Mouse (Mus musculus) heart, adult 2 months (tissue): ENCODE results near the gene Ndufa3. TPM values are rescaled to one million over a fixed set of nuclear protein-coding genes. Genes with fewer than 3 reads are reported as not detected.

Experiments used
- DNase-seq, 2 experiments: peaks; one replicate each; pipeline ENCODE4 v3.0.0; 2021
- H3K27ac ChIP-seq: fragments of 200-600 bp; 2 replicates; pipeline ENCODE4 v1.8.1; 2022
- H3K27me3 ChIP-seq: fragments of 200-500 bp; 2 replicates; pipeline ENCODE4 v1.6.1; 2012; ENCODE audit warnings: mild to moderate bottlenecking, low read length, inconsistent platforms, mixed read lengths; ENCODE audit not compliant: control insufficient read depth, insufficient read depth
- H3K36me3 ChIP-seq: fragments of 200-500 bp; 2 replicates; pipeline ENCODE4 v1.6.1; 2012; ENCODE audit warnings: low read length, inconsistent platforms; ENCODE audit not compliant: control insufficient read depth, insufficient read depth
- H3K4me1 ChIP-seq: fragments of 200-500 bp; 2 replicates; pipeline ENCODE4 v1.6.1; 2011; ENCODE audit warnings: low read length; ENCODE audit not compliant: control insufficient read depth, insufficient read depth
- H3K4me3 ChIP-seq: fragments of 200-600 bp; 2 replicates; pipeline ENCODE4 v1.8.1; 2022
- H3K79me2 ChIP-seq: fragments of 200-500 bp; replicated peaks from 2 replicates; pipeline ENCODE4 v1.6.1; 2012; ENCODE audit warnings: mild to moderate bottlenecking, inconsistent platforms, low read length, moderate library complexity, mixed read lengths; ENCODE audit not compliant: control insufficient read depth, insufficient read depth
- H3K9ac ChIP-seq: fragments of 200-500 bp; 2 replicates; pipeline ENCODE4 v1.6.1; 2012; ENCODE audit warnings: low read depth, mild to moderate bottlenecking, control low read depth, inconsistent platforms, low read length, mixed read lengths
- CTCF ChIP-seq: fragments of 200-600 bp; IDR thresholded peaks from 2 replicates; pipeline ENCODE4 v1.8.1; 2022; ENCODE audit warnings: antibody characterized with exemption, mild to moderate bottlenecking, moderate library complexity
- EP300 ChIP-seq: fragments of 200-500 bp; IDR thresholded peaks from 2 replicates; pipeline ENCODE4 v1.6.1; 2011; ENCODE audit warnings: low read depth, low read length, control low read depth; ENCODE audit not compliant: insufficient read depth
- POLR2A ChIP-seq: fragments of 200-500 bp; IDR thresholded peaks from 2 replicates; pipeline ENCODE4 v1.6.1; 2011; ENCODE audit warnings: mild to moderate bottlenecking, low read depth, low read length, control low read depth; ENCODE audit not compliant: insufficient read depth
- WGBS: fragments of 180-500 bp; shearing (Covaris S2); methylation state at CpG from one replicate; pipeline ENCODE4 v1.1.7; 2018; 5-methylcytosine and 5-hydroxymethylcytosine counted together
- intact Hi-C: fragments of 180-260 bp; cut with DNase I; formaldehyde crosslinking; loops from one replicate; pipeline ENCODE4 v1.15.1; 2025
- microRNA-seq, 2 experiments: library from miRNA; unstranded; fragments of <30 nt; microRNA quantifications; one replicate each; pipeline ENCODE4 v1.2.0; 2021
- polyA plus RNA-seq: library from polyadenylated mRNA; depleted of rRNA; stranded (reverse); fragments of >200 nt; gene quantifications from 2 replicates; pipeline ENCODE4 v1.2.3, GENCODE M21; 2012; rRNA removed
- total RNA-seq, 2 experiments: library from RNA; stranded (reverse); gene quantifications; 2 replicates each; pipeline ENCODE4 v1.2.3; 2021

Ndufa3 gene
- total and polyA plus RNA-seq, 3 experiments, result 1,299 to 2,117 (median 1,765) TPM

- peak; percentile 94 to 98 for DNase-seq
- intact Hi-C loops, result loop anchor here (1.0 kb wide), 1 partner anchor 27 kb away; the partner anchor contains the start of gene Tsen34
- H3K9ac ChIP-seq, result peak within 1 kb of the TSS; percentile 84
- H3K27ac ChIP-seq, result peak within 1 kb of the TSS; percentile 96
- H3K4me3 ChIP-seq, result peak within 1 kb of the TSS; percentile 76
- peaks cover 4% of the 10 kb centered on the region; the same call in 1 of the 2 replicates for H3K4me1 ChIP-seq
- 1% methylated on average over 45 of the region's 45 CpGs for WGBS
- H3K36me3 ChIP-seq, result peaks cover 3% of the 10 kb centered on the region; the same call in 1 of the 2 replicates
- TF ChIP-seq CTCF (no peak), EP300 (peak; percentile 65), POLR2A (peak; percentile 98)
- no peaks in the 10 kb centered on the region; the same call in 1 of the 2 replicates for H3K79me2 ChIP-seq
- no peaks in the 10 kb centered on the region for H3K27me3 ChIP-seq
Measured at GRCm38 (mm10) chr7:3665215-3666114, 48.3 kb downstream of the Ndufa3 start, which contains the start of gene Leng1. Gene Leng1 (minus strand): TSS chr7:3665840.

GRCm38 (mm10) chr7:3666921-3667391, 49.8 kb downstream of the Ndufa3 start:
- Histone ChIP-seq H3K79me2 (no peaks in the 10 kb centered on the region; the same call in 1 of the 2 replicates), H3K9ac (no peak overlapping the region), H3K4me3 (no peak overlapping the region), H3K27me3 (no peaks in the 10 kb centered on the region), H3K36me3 (peaks cover 3% of the 10 kb centered on the region; the same call in 1 of the 2 replicates), H3K27ac (no peak overlapping the region), H3K4me1 (peaks cover 4% of the 10 kb centered on the region; the same call in 1 of the 2 replicates)
- intact Hi-C loops, result no loop called here
- WGBS, result 23% methylated on average over 14 of the region's 14 CpGs
- DNase-seq, result no peak
- TF ChIP-seq CTCF (peak; percentile 38), POLR2A (no peak)

Small RNA genes within 50 kb of the gene (microRNA-seq; reads per million reads assigned to microRNA genes)
- gene Gm25100 (0 reads per million in 2 experiments), gene Mir3572 (2.8 to 3.5 reads per million in 2 experiments)

Other genes with a start within 250 kb of the Ndufa3 start
- gene Cacng8, start 226.7 kb upstream of the Ndufa3 start, total RNA-seq, result not detected
- gene Cacng8, start 226.7 kb upstream of the Ndufa3 start, polyA plus RNA-seq, result not detected in 2 replicates
- 1 to 10 TPM; 1.9 to 2.5 TPM for gene Cacng6, start 193.2 kb upstream of the Ndufa3 start, total RNA-seq
- 0.78 and 3.3 TPM in 2 replicates for gene Cacng6, start 193.2 kb upstream of the Ndufa3 start, polyA plus RNA-seq
- not detected for gene Tarm1, start 114.7 kb upstream of the Ndufa3 start, total RNA-seq
- gene Tarm1, start 114.7 kb upstream of the Ndufa3 start, polyA plus RNA-seq, result 0.16 and 0.20 TPM in 2 replicates
- gene Oscar, start 1.2 kb upstream of the Ndufa3 start, total RNA-seq, result under 1 TPM in 1 of 2 experiments, not detected in 1; 0.21 TPM
- 0.45 and 0.91 TPM in 2 replicates for gene Oscar, start 1.2 kb upstream of the Ndufa3 start, polyA plus RNA-seq
- gene Tfpt, start 12.6 kb downstream of the Ndufa3 start, total RNA-seq, result 10 to 100 TPM; 16.9 to 21.1 TPM
- 8.0 and 8.8 TPM in 2 replicates for gene Tfpt, start 12.6 kb downstream of the Ndufa3 start, polyA plus RNA-seq
- 10 to 100 TPM; 24.1 to 24.4 TPM for gene Prpf31, start 12.6 kb downstream of the Ndufa3 start, total RNA-seq
- 21.5 and 30.3 TPM in 2 replicates for gene Prpf31, start 12.6 kb downstream of the Ndufa3 start, polyA plus RNA-seq
- gene Cnot3, start 27.9 kb downstream of the Ndufa3 start, total RNA-seq, result 10 to 100 TPM; 22.1 to 23.1 TPM
- gene Cnot3, start 27.9 kb downstream of the Ndufa3 start, polyA plus RNA-seq, result 20.3 and 33.2 TPM in 2 replicates
- 10 to 100 TPM; 11.8 to 12.8 TPM for gene Leng1, start 48.5 kb downstream of the Ndufa3 start, total RNA-seq
- 4.8 and 5.9 TPM in 2 replicates for gene Leng1, start 48.5 kb downstream of the Ndufa3 start, polyA plus RNA-seq
- gene Tmc4, start 60.2 kb downstream of the Ndufa3 start, total RNA-seq, result 1 to 10 TPM; 1.4 to 2.1 TPM
- gene Tmc4, start 60.2 kb downstream of the Ndufa3 start, polyA plus RNA-seq, result 3.3 and 4.9 TPM in 2 replicates
- gene Tsen34, start 75.5 kb downstream of the Ndufa3 start, total RNA-seq, result 10 to 100 TPM; 60.0 to 66.6 TPM
- gene Tsen34, start 75.5 kb downstream of the Ndufa3 start, polyA plus RNA-seq, result 80.8 and 82.3 TPM in 2 replicates
- 10 to 100 TPM; 19.2 to 19.7 TPM for gene Mboat7, start 76.2 kb downstream of the Ndufa3 start, total RNA-seq
- 24.9 and 25.0 TPM in 2 replicates for gene Mboat7, start 76.2 kb downstream of the Ndufa3 start, polyA plus RNA-seq
- 100 to 1,000 TPM; 584 to 688 TPM for gene Rps9, start 86.6 kb downstream of the Ndufa3 start, total RNA-seq
- gene Rps9, start 86.6 kb downstream of the Ndufa3 start, polyA plus RNA-seq, result 761 and 901 TPM in 2 replicates
- 1 to 10 TPM; 2.2 to 2.4 TPM for gene Pirb, start 103.0 kb downstream of the Ndufa3 start, total RNA-seq
- 5.7 and 6.7 TPM in 2 replicates for gene Pirb, start 103.0 kb downstream of the Ndufa3 start, polyA plus RNA-seq
- gene Gm15448, start 208.3 kb downstream of the Ndufa3 start, total RNA-seq, result under 1 TPM; 0.27 to 0.29 TPM
- gene Gm15448, start 208.3 kb downstream of the Ndufa3 start, polyA plus RNA-seq, result 0.39 TPM in 1 of 2 replicates, not detected in the other
- under 1 TPM; 0.10 to 0.80 TPM for gene Pira2, start 227.7 kb downstream of the Ndufa3 start, total RNA-seq
- gene Pira2, start 227.7 kb downstream of the Ndufa3 start, polyA plus RNA-seq, result 0.29 and 0.57 TPM in 2 replicates